Mouse (Mus musculus) kidney, adult 2 months (tissue): ENCODE measurements around the gene Plekha6. TPM values are rescaled to one million over a fixed set of nuclear protein-coding genes. Genes with fewer than 3 reads are reported as not detected.
A peak's percentile ranks its signal among the peaks of the same experiment; 100 is the strongest.

Experiments
- DNase-seq: peaks from one replicate; pipeline ENCODE4 v3.0.0; 2021
- H3K27ac ChIP-seq: fragments of 200-500 bp; 2 replicates; pipeline ENCODE4 v1.5.1; 2012; ENCODE audit warnings: low read depth, low read length, control low read depth, inconsistent platforms; ENCODE audit not compliant: insufficient read depth
- H3K27me3 ChIP-seq: fragments of 200-500 bp; replicated peaks from 2 replicates; pipeline ENCODE4 v1.6.1; 2012; ENCODE audit warnings: mild to moderate bottlenecking, moderate library complexity, low read length, inconsistent platforms; ENCODE audit not compliant: control insufficient read depth, insufficient read depth
- H3K36me3 ChIP-seq: fragments of 200-500 bp; 2 replicates; pipeline ENCODE4 v1.6.1; 2012; ENCODE audit warnings: mild to moderate bottlenecking, moderate library complexity, low read length, inconsistent platforms; ENCODE audit not compliant: control insufficient read depth, insufficient read depth
- H3K4me1 ChIP-seq: fragments of 200-500 bp; 2 replicates; pipeline ENCODE4 v1.6.1; 2011; ENCODE audit warnings: low read length; ENCODE audit not compliant: control insufficient read depth, insufficient read depth
- H3K4me3 ChIP-seq: fragments of 200-500 bp; 2 replicates; pipeline ENCODE4 v1.5.1; 2011; ENCODE audit warnings: mild to moderate bottlenecking, low read depth, low read length, control low read depth; ENCODE audit not compliant: insufficient read depth
- CTCF ChIP-seq: fragments of 200-500 bp; conservative IDR thresholded peaks from 2 replicates; pipeline ENCODE4 v1.5.1; 2011; ENCODE audit warnings: low read depth, mild to moderate bottlenecking, control low read depth, low read length, moderate library complexity, mixed read lengths; ENCODE audit not compliant: insufficient read depth, insufficient read length
- POLR2A ChIP-seq: fragments of 200-500 bp; IDR thresholded peaks from one replicate; pipeline ENCODE4 v1.6.1; 2011; ENCODE audit warnings: low read depth, low read length, control low read depth
- WGBS: fragments of 180-500 bp; shearing (Covaris S2); methylation state at CpG from one replicate; pipeline ENCODE4 v1.1.7; 2018; 5-methylcytosine and 5-hydroxymethylcytosine counted together
- polyA plus RNA-seq: library from polyadenylated mRNA; depleted of rRNA; stranded (reverse); fragments of >200 nt; gene quantifications from 2 replicates; pipeline ENCODE4 v1.2.3, GENCODE M21; 2012

The Plekha6 gene
- polyA plus RNA-seq, 1 experiment = 91.4 TPM

DNA sequence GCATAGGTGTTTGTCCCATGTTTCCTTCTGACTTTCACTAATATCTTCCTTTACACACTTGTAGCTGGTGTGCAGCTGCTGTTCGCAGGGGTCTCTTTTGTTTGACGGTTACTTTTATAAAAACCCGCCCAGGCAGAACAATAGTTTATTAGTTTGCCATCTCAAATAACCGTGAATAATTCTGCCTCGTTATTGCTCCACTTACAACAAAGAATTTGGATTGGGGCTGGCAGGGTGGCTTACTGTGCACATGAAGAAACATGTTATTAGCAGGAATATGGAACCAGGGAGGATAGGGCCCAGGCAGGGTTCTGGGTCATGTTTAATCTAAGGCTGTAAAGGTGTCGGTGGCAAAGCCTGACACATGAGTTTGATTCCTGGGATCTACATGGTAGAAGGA, 33.3 kb downstream of the Plekha6 start:
- Histone ChIP-seq H3K4me1 (peaks cover 7% of the 10 kb centered on the region), H3K27me3 (no peaks in the 10 kb centered on the region), H3K27ac (no peak overlapping the region), H3K4me3 (no peak overlapping the region), H3K36me3 (no peaks in the 10 kb centered on the region)
- WGBS = 87% methylated on average over 6 of the region's 6 CpGs
- TF ChIP-seq POLR2A = no peak
- TF ChIP-seq CTCF = no peak
- DNase-seq = no peak

DNA sequence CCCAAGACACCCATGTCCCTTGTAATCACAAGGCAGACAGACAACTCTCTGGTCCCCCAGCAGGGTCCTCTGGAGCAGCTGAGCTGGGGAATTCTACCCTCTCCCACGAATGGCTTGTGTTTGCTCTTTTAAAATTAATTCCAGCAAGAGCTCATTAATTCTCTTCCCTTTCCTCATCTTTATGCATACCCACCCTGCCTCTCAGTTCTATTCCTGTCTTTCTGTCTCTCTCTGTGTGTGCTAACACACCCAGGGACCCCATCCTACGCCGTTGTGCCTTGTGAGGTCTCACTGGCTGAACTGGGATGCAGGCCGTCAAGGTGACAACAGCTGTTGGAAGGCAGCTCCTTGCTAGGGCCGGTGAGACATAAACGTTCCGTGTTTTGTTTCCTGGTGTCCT, 35.7 kb downstream of the Plekha6 start:
- TF ChIP-seq POLR2A (no peak), CTCF (no peak)
- no peak for DNase-seq
- Histone ChIP-seq H3K4me1 (peaks cover 13% of the 10 kb centered on the region), H3K27me3 (no peaks in the 10 kb centered on the region), H3K4me3 (no peak overlapping the region), H3K36me3 (no peaks in the 10 kb centered on the region), H3K27ac (no peak overlapping the region)
- 76% methylated on average over 7 of the region's 7 CpGs for WGBS

- Histone ChIP-seq H3K4me3 (no peak overlapping the region), H3K27ac (no peak overlapping the region), H3K4me1 (peaks cover 13% of the 10 kb centered on the region), H3K27me3 (no peaks in the 10 kb centered on the region), H3K36me3 (no peaks in the 10 kb centered on the region)
- TF ChIP-seq POLR2A = no peak
- 0 out of 2 replicates have a peak, but pooled peaks have one; percentile 9 for TF ChIP-seq CTCF
- WGBS = 42% methylated on average over 4 of the region's 4 CpGs
- DNase-seq = peak; percentile 47
Measured at GRCm38 (mm10) chr1:133201499-133201898, 37.5 kb downstream of the Plekha6 start.

GRCm38 (mm10) chr1:133203701-133204100, 39.7 kb downstream of the Plekha6 start:
- H3K27ac ChIP-seq = peak overlapping the region; percentile 10
- no peak for TF ChIP-seq POLR2A
- no peak for TF ChIP-seq CTCF
- no peak overlapping the region for H3K4me3 ChIP-seq
- H3K36me3 ChIP-seq = no peaks in the 10 kb centered on the region
- H3K4me1 ChIP-seq = peaks cover 17% of the 10 kb centered on the region
- no peak for DNase-seq
- WGBS = 55% methylated on average over 2 of the region's 2 CpGs
- no peaks in the 10 kb centered on the region for H3K27me3 ChIP-seq

DNA sequence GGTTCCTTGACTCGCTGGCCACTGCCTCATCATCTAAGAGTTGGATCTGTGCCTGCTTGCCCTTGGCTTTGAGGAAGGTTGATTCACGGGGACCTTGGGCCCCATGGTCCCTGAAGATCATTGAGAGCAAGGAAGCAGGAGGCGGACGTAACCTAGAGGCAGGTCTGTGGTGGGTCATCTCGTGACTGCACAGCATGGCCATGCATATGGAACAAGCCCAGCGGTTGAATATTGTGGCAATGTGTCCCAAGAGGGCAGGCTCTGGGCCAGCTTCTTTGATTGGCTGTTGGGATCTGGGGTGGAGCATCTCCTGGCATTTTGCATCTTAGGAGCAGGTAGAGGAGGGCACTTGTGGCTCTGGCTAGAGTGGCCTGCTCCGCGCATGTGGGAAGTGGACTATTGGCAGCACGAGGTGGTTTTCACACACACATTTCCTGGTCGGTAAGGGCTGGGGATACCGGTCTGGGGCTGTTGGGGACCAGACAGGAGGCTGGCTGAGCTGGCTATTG, 40.4 kb downstream of the Plekha6 start:
- Histone ChIP-seq H3K27me3 (no peaks in the 10 kb centered on the region), H3K27ac (peak overlapping the region; percentile 82), H3K4me3 (peak overlapping the region; percentile 33), H3K4me1 (peaks cover 21% of the 10 kb centered on the region), H3K36me3 (no peaks in the 10 kb centered on the region)
- 32% methylated on average over 11 of the region's 11 CpGs for WGBS
- DNase-seq = peak; percentile 90
- TF ChIP-seq POLR2A (peak; percentile 64), CTCF (no peak)

- Histone ChIP-seq H3K4me1 (peaks cover 25% of the 10 kb centered on the region), H3K27ac (peak overlapping the region; percentile 82), H3K27me3 (no peaks in the 10 kb centered on the region), H3K4me3 (peak overlapping the region; percentile 33), H3K36me3 (no peaks in the 10 kb centered on the region)
- no peak for TF ChIP-seq POLR2A
- no peak for TF ChIP-seq CTCF
- DNase-seq = peak; percentile 46
- 42% methylated on average over 10 of the region's 10 CpGs for WGBS
Measured at GRCm38 (mm10) chr1:133204985-133205384, 41.0 kb downstream of the Plekha6 start.

DNA sequence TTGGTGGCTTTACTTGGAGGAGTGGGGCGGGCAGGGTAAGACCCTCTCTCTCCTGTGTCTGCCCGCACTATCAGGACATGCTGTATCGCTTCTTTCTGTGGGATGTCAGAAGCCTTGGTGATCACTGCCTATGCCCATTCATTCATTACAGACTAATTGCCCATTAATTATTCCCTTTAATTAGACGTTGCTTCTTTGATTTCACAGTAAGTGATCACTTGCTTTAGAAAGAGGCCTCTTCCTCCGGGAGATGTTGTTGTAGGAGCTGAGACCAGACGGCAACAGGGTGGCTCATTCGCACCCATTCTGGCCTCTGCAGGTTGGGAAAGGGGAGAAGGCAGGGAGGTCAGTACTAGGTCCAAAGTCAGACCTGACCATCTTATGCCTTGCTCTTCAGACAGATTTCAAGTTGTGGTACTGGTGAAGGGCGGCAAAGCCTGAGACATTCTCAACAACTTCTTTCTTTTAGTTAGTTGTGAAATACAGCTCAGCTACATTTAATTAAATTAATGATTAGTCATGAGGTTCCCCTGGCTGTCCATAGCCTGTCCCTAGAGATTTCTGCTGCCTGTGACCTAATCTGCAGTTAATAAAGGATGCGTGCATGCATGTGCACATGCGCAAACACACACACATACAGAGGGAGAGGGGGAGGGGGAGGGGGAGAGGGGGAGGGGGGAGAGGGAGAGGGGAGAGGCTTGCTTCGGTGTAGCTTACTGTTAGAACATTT, 44.2 kb downstream of the Plekha6 start:
- WGBS = 51% methylated on average over 9 of the region's 11 CpGs

More for the DNA sequence above, 44.2 kb downstream of the Plekha6 start:
- Histone ChIP-seq H3K4me3 (no peak overlapping the region), H3K27ac (0 out of 2 replicates have a peak overlapping the region, but pooled peaks have one; percentile 45), H3K27me3 (no peaks in the 10 kb centered on the region), H3K36me3 (no peaks in the 10 kb centered on the region), H3K4me1 (peaks cover 28% of the 10 kb centered on the region)
- TF ChIP-seq POLR2A (no peak), CTCF (no peak)
- DNase-seq = peak; percentile 49
